Mouse (Mus musculus) limb, embryonic 10.5 days (tissue): ENCODE measurements around the gene Pnkd. TPM values are rescaled to one million over a fixed set of nuclear protein-coding genes. Genes with fewer than 3 reads are reported as not detected.

Experiments used
- DNase-seq: peaks from one replicate; pipeline ENCODE4 v3.0.0-alpha.2; 2017; ENCODE audit warnings: low spot score
- H3K27ac ChIP-seq: fragments of 300-500 bp; sonication (generic); 2 replicates; pipeline ENCODE4 v1.5.1; 2016; ENCODE audit warnings: mild to moderate bottlenecking
- H3K27me3 ChIP-seq: fragments of 300-500 bp; sonication (generic); 2 replicates; pipeline ENCODE4 v1.6.1; 2016; ENCODE audit warnings: low read depth, mild to moderate bottlenecking; ENCODE audit not compliant: poor library complexity, severe bottlenecking
- H3K36me3 ChIP-seq: fragments of 300-500 bp; sonication (generic); 2 replicates; pipeline ENCODE4 v1.6.1; 2016; ENCODE audit warnings: mild to moderate bottlenecking, moderate library complexity
- H3K4me1 ChIP-seq: fragments of 300-500 bp; sonication (generic); 2 replicates; pipeline ENCODE4 v1.6.1; 2016
- H3K4me3 ChIP-seq: fragments of 300-500 bp; sonication (generic); 2 replicates; pipeline ENCODE4 v1.5.1; 2016; ENCODE audit warnings: mild to moderate bottlenecking, moderate library complexity
- H3K9me3 ChIP-seq: fragments of 300-500 bp; sonication (generic); replicated peaks from 2 replicates; pipeline ENCODE4 v1.6.1; 2016; ENCODE audit warnings: mild to moderate bottlenecking
- WGBS: fragments of 180-500 bp; shearing (Covaris S2); methylation state at CpG from one replicate; pipeline ENCODE4 v1.1.7; 2016; 5-methylcytosine and 5-hydroxymethylcytosine counted together
- polyA plus RNA-seq: library from polyadenylated mRNA; unstranded; fragments of >200 nt; fragmentation: Nextera tagmentation; extraction: Ambion mirVana; gene quantifications from 2 replicates; pipeline ENCODE4 v1.2.1, GENCODE M21; 2016

Pnkd gene
- polyA plus RNA-seq, 1 experiment from 2014 or later, result 113 TPM

- Histone ChIP-seq H3K36me3 (no peaks in the 10 kb centered on the region), H3K27ac (peak overlapping the region; percentile 59; the same call in 1 of the 2 replicates), H3K27me3 (peaks cover 17% of the 10 kb centered on the region), H3K4me3 (peak overlapping the region; percentile 44), H3K4me1 (peaks cover 25% of the 10 kb centered on the region), H3K9me3 (no peaks in the 10 kb centered on the region)
- peak; percentile 64 for DNase-seq
- WGBS, result 18% methylated on average over 34 of the region's 34 CpGs
Measured at GRCm38 (mm10) chr1:74367886-74368645, 83.3 kb downstream of the Pnkd start.

- H3K4me3 ChIP-seq, result no peak overlapping the region
- H3K4me1 ChIP-seq, result peaks cover 20% of the 10 kb centered on the region
- no peaks in the 10 kb centered on the region for H3K36me3 ChIP-seq
- H3K27ac ChIP-seq, result no peak overlapping the region
- no peak for DNase-seq
- no peaks in the 10 kb centered on the region for H3K9me3 ChIP-seq
- 39% methylated on average over 4 of the region's 4 CpGs for WGBS
- peaks cover 17% of the 10 kb centered on the region for H3K27me3 ChIP-seq
Measured at GRCm38 (mm10) chr1:74370040-74370439, 85.3 kb downstream of the Pnkd start.

- Histone ChIP-seq H3K4me1 (peaks cover 29% of the 10 kb centered on the region), H3K27ac (no peak overlapping the region), H3K9me3 (no peaks in the 10 kb centered on the region), H3K36me3 (no peaks in the 10 kb centered on the region), H3K27me3 (peaks cover 2% of the 10 kb centered on the region; the same call in 1 of the 2 replicates), H3K4me3 (no peak overlapping the region)
- 84% methylated on average over 4 of the region's 4 CpGs for WGBS
- no peak for DNase-seq
Measured at GRCm38 (mm10) chr1:74373372-74373771, 88.6 kb downstream of the Pnkd start.

GRCm38 (mm10) chr1:74374980-74375379 lies 90.2 kb downstream of the Pnkd start, which contains the start of gene Slc11a1:
Gene Slc11a1 (plus strand): TSS chr1:74375195.
- Histone ChIP-seq H3K9me3 (no peaks in the 10 kb centered on the region), H3K36me3 (no peaks in the 10 kb centered on the region), H3K27me3 (no peaks in the 10 kb centered on the region), H3K27ac (peak within 1 kb of the TSS; percentile 17; the same call in 1 of the 2 replicates), H3K4me1 (peaks cover 26% of the 10 kb centered on the region), H3K4me3 (no peak within 1 kb of the TSS)
- 76% methylated on average over 8 of the region's 8 CpGs for WGBS
- DNase-seq, result no peak

- 82% methylated on average over 10 of the region's 10 CpGs for WGBS
- no peaks in the 10 kb centered on the region for H3K36me3 ChIP-seq
- peak overlapping the region; percentile 17; the same call in 1 of the 2 replicates for H3K27ac ChIP-seq
- peaks cover 23% of the 10 kb centered on the region for H3K4me1 ChIP-seq
- H3K27me3 ChIP-seq, result no peaks in the 10 kb centered on the region
- H3K9me3 ChIP-seq, result no peaks in the 10 kb centered on the region
- no peak for DNase-seq
- H3K4me3 ChIP-seq, result no peak overlapping the region
Measured at GRCm38 (mm10) chr1:74375561-74375960, 90.8 kb downstream of the Pnkd start.

- Histone ChIP-seq H3K9me3 (no peaks in the 10 kb centered on the region), H3K4me3 (no peak overlapping the region), H3K27me3 (no peaks in the 10 kb centered on the region), H3K27ac (0 out of 2 replicates have a peak overlapping the region, but pooled peaks have one; percentile 34), H3K36me3 (no peaks in the 10 kb centered on the region), H3K4me1 (peaks cover 23% of the 10 kb centered on the region)
- 86% methylated on average over 4 of the region's 4 CpGs for WGBS
- DNase-seq, result no peak
Measured at GRCm38 (mm10) chr1:74376396-74376795, 91.7 kb downstream of the Pnkd start.

- DNase-seq, result no peak
- H3K9me3 ChIP-seq, result no peaks in the 10 kb centered on the region
- no peaks in the 10 kb centered on the region for H3K36me3 ChIP-seq
- WGBS, result 89% methylated on average over 7 of the region's 7 CpGs
- H3K4me3 ChIP-seq, result no peak overlapping the region
- no peaks in the 10 kb centered on the region for H3K27me3 ChIP-seq
- peaks cover 23% of the 10 kb centered on the region for H3K4me1 ChIP-seq
- no peak overlapping the region for H3K27ac ChIP-seq
Measured at GRCm38 (mm10) chr1:74379058-74379504, 94.4 kb downstream of the Pnkd start.

- 85% methylated on average over 5 of the region's 5 CpGs for WGBS
- no peak overlapping the region for H3K27ac ChIP-seq
Measured at GRCm38 (mm10) chr1:74380484-74380883, 95.8 kb downstream of the Pnkd start.

GRCm38 (mm10) chr1:74381588-74382021 lies 96.9 kb downstream of the Pnkd start:
- H3K4me1 ChIP-seq, result peaks cover 6% of the 10 kb centered on the region
- no peaks in the 10 kb centered on the region for H3K9me3 ChIP-seq
- H3K27me3 ChIP-seq, result no peaks in the 10 kb centered on the region
- DNase-seq, result no peak
- H3K36me3 ChIP-seq, result no peaks in the 10 kb centered on the region
- 91% methylated on average over 10 of the region's 10 CpGs for WGBS
- H3K4me3 ChIP-seq, result no peak overlapping the region
- no peak overlapping the region for H3K27ac ChIP-seq

More at GRCm38 (mm10) chr1:74380484-74380883, 95.8 kb downstream of the Pnkd start:
- Histone ChIP-seq H3K4me3 (no peak overlapping the region), H3K27me3 (no peaks in the 10 kb centered on the region), H3K4me1 (peaks cover 15% of the 10 kb centered on the region), H3K36me3 (no peaks in the 10 kb centered on the region), H3K9me3 (no peaks in the 10 kb centered on the region)
- DNase-seq, result no peak

- no peaks in the 10 kb centered on the region for H3K27me3 ChIP-seq
- no peaks in the 10 kb centered on the region for H3K36me3 ChIP-seq
- no peak overlapping the region for H3K27ac ChIP-seq
- H3K9me3 ChIP-seq, result no peaks in the 10 kb centered on the region
- DNase-seq, result no peak
- no peak overlapping the region for H3K4me3 ChIP-seq
- peaks cover 15% of the 10 kb centered on the region for H3K4me1 ChIP-seq
- WGBS, result 86% methylated on average over 13 of the region's 13 CpGs
Measured at GRCm38 (mm10) chr1:74383385-74383784, 98.7 kb downstream of the Pnkd start.

GRCm38 (mm10) chr1:74384525-74384924 lies 99.8 kb downstream of the Pnkd start:
- Histone ChIP-seq H3K27ac (no peak overlapping the region), H3K9me3 (no peaks in the 10 kb centered on the region), H3K27me3 (no peaks in the 10 kb centered on the region), H3K4me1 (peaks cover 19% of the 10 kb centered on the region), H3K4me3 (no peak overlapping the region), H3K36me3 (no peaks in the 10 kb centered on the region)
- 86% methylated on average over 8 of the region's 8 CpGs for WGBS
- no peak for DNase-seq

GRCm38 (mm10) chr1:74385064-74385463 lies 100.3 kb downstream of the Pnkd start:
- peaks cover 24% of the 10 kb centered on the region for H3K4me1 ChIP-seq
- no peaks in the 10 kb centered on the region for H3K27me3 ChIP-seq
- H3K27ac ChIP-seq, result peak overlapping the region; percentile 48; the same call in 1 of the 2 replicates
- H3K36me3 ChIP-seq, result no peaks in the 10 kb centered on the region
- 89% methylated on average over 10 of the region's 10 CpGs for WGBS
- no peak overlapping the region for H3K4me3 ChIP-seq
- no peak for DNase-seq
- no peaks in the 10 kb centered on the region for H3K9me3 ChIP-seq

- no peak overlapping the region for H3K4me3 ChIP-seq
- H3K9me3 ChIP-seq, result no peaks in the 10 kb centered on the region
- DNase-seq, result no peak
- H3K27me3 ChIP-seq, result no peaks in the 10 kb centered on the region
- no peaks in the 10 kb centered on the region for H3K36me3 ChIP-seq
- peak overlapping the region; percentile 48; the same call in 1 of the 2 replicates for H3K27ac ChIP-seq
- WGBS, result 93% methylated on average over 8 of the region's 8 CpGs
- H3K4me1 ChIP-seq, result peaks cover 29% of the 10 kb centered on the region
Measured at GRCm38 (mm10) chr1:74385531-74385930, 100.8 kb downstream of the Pnkd start.
